Mouse (Mus musculus): ENCODE measurements at regions not wholly inside any gene's neighbourhood (a gene's known extent, or its start where the extent isn't known, plus 50 kb on each side); places are given as distances from the start of the nearest gene placed in this dataset.

- intact Hi-C loops (cut with DNase I): no loop called here
Measured at GRCm38 (mm10) chr13:31321411-31321810, 234.5 kb upstream of the Foxq1 start.

GRCm38 (mm10) chr13:31326269-31326851, 229.6 kb upstream of the Foxq1 start:
- intact Hi-C loops (cut with DNase I): no loop called here

More at GRCm38 (mm10) chr13:31321411-31321810, 234.5 kb upstream of the Foxq1 start:
- no peak for DNase-seq

GRCm38 (mm10) chr13:31327511-31327951, 228.4 kb upstream of the Foxq1 start:
- no peak for DNase-seq
- intact Hi-C loops (cut with DNase I): no loop called here

More at GRCm38 (mm10) chr13:31326269-31326851, 229.6 kb upstream of the Foxq1 start:
- DNase-seq: no peak

- no peak for DNase-seq
Measured at GRCm38 (mm10) chr13:31328756-31329155, 227.2 kb upstream of the Foxq1 start.

GRCm38 (mm10) chr13:31330731-31331130, 225.2 kb upstream of the Foxq1 start:
- DNase-seq: no peak
- intact Hi-C loops (cut with DNase I): no loop called here

More at GRCm38 (mm10) chr13:31328756-31329155, 227.2 kb upstream of the Foxq1 start:
- intact Hi-C loops (cut with DNase I): no loop called here

- DNase-seq: no peak
- intact Hi-C loops (cut with DNase I): no loop called here
Measured at GRCm38 (mm10) chr13:31334981-31335380, 221.0 kb upstream of the Foxq1 start.

- no peak for DNase-seq
- intact Hi-C loops (cut with DNase I): no loop called here
Measured at GRCm38 (mm10) chr13:31337631-31338030, 218.3 kb upstream of the Foxq1 start.

GRCm38 (mm10) chr13:31339386-31339785, 216.5 kb upstream of the Foxq1 start:
- DNase-seq: no peak
- intact Hi-C loops (cut with DNase I): no loop called here

- no peak for DNase-seq
- intact Hi-C loops (cut with DNase I): no loop called here
Measured at GRCm38 (mm10) chr13:31339901-31340300, 216.0 kb upstream of the Foxq1 start.

GRCm38 (mm10) chr13:31340363-31340948, 215.5 kb upstream of the Foxq1 start:
- DNase-seq: no peak
- intact Hi-C loops (cut with DNase I): no loop called here

GRCm38 (mm10) chr13:31341282-31342100, 214.4 kb upstream of the Foxq1 start:
- intact Hi-C loops (cut with DNase I): no loop called here
- DNase-seq: no peak

GRCm38 (mm10) chr13:31346205-31346604, 209.7 kb upstream of the Foxq1 start:
- intact Hi-C loops (cut with DNase I): no loop called here
- no peak for DNase-seq

- no peak for DNase-seq
- intact Hi-C loops (cut with DNase I): no loop called here
Measured at GRCm38 (mm10) chr13:31347000-31347399, 208.9 kb upstream of the Foxq1 start.

GRCm38 (mm10) chr13:31349671-31350070, 206.3 kb upstream of the Foxq1 start:
- intact Hi-C loops (cut with DNase I): no loop called here

GRCm38 (mm10) chr13:31351481-31351880, 204.5 kb upstream of the Foxq1 start:
- intact Hi-C loops (cut with DNase I): no loop called here
- DNase-seq: peak in 1 of 2 experiments; percentile 4

More at GRCm38 (mm10) chr13:31349671-31350070, 206.3 kb upstream of the Foxq1 start:
- no peak for DNase-seq

GRCm38 (mm10) chr13:31352825-31353224, 203.1 kb upstream of the Foxq1 start:
- intact Hi-C loops (cut with DNase I): no loop called here
- DNase-seq: no peak

- intact Hi-C loops (cut with DNase I): no loop called here
- no peak for DNase-seq
Measured at GRCm38 (mm10) chr13:31359353-31359752, 196.6 kb upstream of the Foxq1 start.

- peak in 1 of 2 experiments; percentile 3 for DNase-seq
- intact Hi-C loops (cut with DNase I): no loop called here
Measured at GRCm38 (mm10) chr13:31362386-31362785, 193.5 kb upstream of the Foxq1 start.

GRCm38 (mm10) chr13:31364369-31364768, 191.6 kb upstream of the Foxq1 start:
- intact Hi-C loops (cut with DNase I): no loop called here
- no peak for DNase-seq

- intact Hi-C loops (cut with DNase I): no loop called here
- no peak for DNase-seq
Measured at GRCm38 (mm10) chr13:31367226-31367625, 188.7 kb upstream of the Foxq1 start.

GRCm38 (mm10) chr13:31369182-31369581, 186.8 kb upstream of the Foxq1 start:
- intact Hi-C loops (cut with DNase I): no loop called here
- no peak for DNase-seq

All from heart, postnatal 14 days (tissue).